Mouse (Mus musculus) lung, adult 2 months (tissue): ENCODE measurements around the gene Mob3b.

ENCODE experiments used
- CTCF ChIP-seq: fragments of 200-500 bp; IDR thresholded peaks from 2 replicates; pipeline ENCODE4 v1.5.1; 2011; ENCODE audit warnings: mild to moderate bottlenecking, low read length, control low read depth; ENCODE audit not compliant: insufficient read depth
- POLR2A ChIP-seq: fragments of 200-500 bp; IDR thresholded peaks from 2 replicates; pipeline ENCODE4 v1.6.1; 2011; ENCODE audit warnings: low read depth, mild to moderate bottlenecking, control low read depth, low read length, borderline replicate concordance; ENCODE audit errors: extremely low read depth

- no peak for TF ChIP-seq CTCF
- no peak for TF ChIP-seq POLR2A
Observed at GRCm38 (mm10) chr4:35117144-35117543, 40.1 kb downstream of the Mob3b start.
